Mouse (Mus musculus) bone marrow macrophage, adult 2 months (primary cell): Measurements from ENCODE around the gene Olfr190. TPM values are rescaled to one million over a fixed set of nuclear protein-coding genes. Genes with fewer than 3 reads are reported as not detected.
"Not testable (repeated sequence)": the region's sequence is repeated elsewhere in the genome, so short reads cannot be mapped to it uniquely, and the experiment has no call there.

ENCODE experiments used
- H3K27ac ChIP-seq: 2 replicates; pipeline ENCODE4 v1.5.1; 2012; ENCODE audit warnings: low read depth, low read length; ENCODE audit not compliant: insufficient read depth
- H3K4me1 ChIP-seq: 2 replicates; pipeline ENCODE4 v1.6.1; 2012; ENCODE audit warnings: low read length; ENCODE audit not compliant: control insufficient read depth, insufficient read depth
- H3K4me3 ChIP-seq: 2 replicates; pipeline ENCODE4 v1.5.1; 2012; ENCODE audit warnings: mild to moderate bottlenecking, low read length, moderate library complexity; ENCODE audit not compliant: insufficient read depth
- CTCF ChIP-seq: IDR thresholded peaks from 2 replicates; pipeline ENCODE4 v1.5.1; 2012; ENCODE audit warnings: low read depth, mild to moderate bottlenecking, low read length, moderate library complexity
- POLR2A ChIP-seq: IDR thresholded peaks from 2 replicates; pipeline ENCODE4 v1.6.1; 2012; ENCODE audit warnings: mild to moderate bottlenecking, low read depth, low read length, borderline replicate concordance
- polyA plus RNA-seq: library from polyadenylated mRNA; stranded (reverse); fragments of >200 nt; gene quantifications from 2 replicates; pipeline ENCODE4 v1.2.4, GENCODE M21; 2012; ENCODE audit not compliant: missing spikeins, insufficient read depth, insufficient read length

Gene Olfr190
- polyA plus RNA-seq: 0.11 TPM in 1 of 2 replicates, not detected in the other

GRCm38 (mm10) chr16:59077905-59078304 lies at the start of gene Olfr190:
TSS of gene Olfr190 (minus strand) at chr16:59078005.
- TF ChIP-seq POLR2A (no peak), CTCF (no peak)
- Histone ChIP-seq H3K4me1 (no peaks in the 10 kb centered on the region), H3K4me3 (no peak within 1 kb of the TSS), H3K27ac (no peak within 1 kb of the TSS)

- Histone ChIP-seq H3K4me1 (no peaks in the 10 kb centered on the region), H3K4me3 (no peak within 1 kb of the TSS), H3K27ac (no peak within 1 kb of the TSS)
- no peak for TF ChIP-seq CTCF
- TF ChIP-seq POLR2A: no peak
Observed at GRCm38 (mm10) chr16:59120969-59121368, 43.2 kb upstream of the Olfr190 start, which contains the start of gene Olfr194. TSS of gene Olfr194 (minus strand) at chr16:59121069.

- TF ChIP-seq CTCF (no peak), POLR2A (no peak)
- H3K4me3 ChIP-seq: no peak within 1 kb of the TSS
- no peak within 1 kb of the TSS for H3K27ac ChIP-seq
- H3K4me1 ChIP-seq: no peaks in the 10 kb centered on the region
Observed at GRCm38 (mm10) chr16:59111781-59112180, 34.0 kb upstream of the Olfr190 start, which contains the start of gene Olfr193. TSS of gene Olfr193 (minus strand) at chr16:59111881.

GRCm38 (mm10) chr16:59108522-59108921 lies 30.7 kb upstream of the Olfr190 start:
- not testable (repeated sequence) for H3K4me3 ChIP-seq, H3K27ac ChIP-seq, H3K4me1 ChIP-seq

DNA sequence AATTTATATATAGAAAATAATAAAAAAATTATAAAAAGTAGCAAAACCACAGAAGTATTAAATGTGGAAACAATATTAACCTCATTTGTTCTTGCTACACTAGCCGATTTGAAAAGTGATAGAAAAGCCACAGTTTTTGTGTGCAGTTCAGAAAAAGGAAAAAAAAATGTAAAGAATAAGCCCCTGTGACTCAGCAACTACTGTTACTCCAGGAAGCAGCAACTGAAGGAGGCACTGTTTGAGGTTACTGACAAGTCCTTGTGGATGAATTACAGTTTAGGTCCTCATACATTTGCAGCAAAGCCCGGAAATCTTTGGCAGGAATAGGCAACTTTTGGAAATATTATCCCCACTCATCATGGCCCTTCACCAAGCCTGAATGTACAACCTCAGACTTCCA lies 27.5 kb upstream of the Olfr190 start:
- Histone ChIP-seq H3K27ac (no peak overlapping the region), H3K4me3 (no peak overlapping the region), H3K4me1 (no peaks in the 10 kb centered on the region)
- no peak for TF ChIP-seq CTCF
- TF ChIP-seq POLR2A: no peak

GRCm38 (mm10) chr16:59089722-59090121 lies 11.9 kb upstream of the Olfr190 start, which contains the start of gene Olfr191:
TSS of gene Olfr191 (minus strand) at chr16:59089822.
- not testable (repeated sequence) for H3K27ac ChIP-seq, H3K4me1 ChIP-seq, H3K4me3 ChIP-seq

- not testable (repeated sequence) for H3K4me1 ChIP-seq, H3K4me3 ChIP-seq, H3K27ac ChIP-seq
Observed at GRCm38 (mm10) chr16:59081113-59081512, 3.3 kb upstream of the Olfr190 start.

DNA sequence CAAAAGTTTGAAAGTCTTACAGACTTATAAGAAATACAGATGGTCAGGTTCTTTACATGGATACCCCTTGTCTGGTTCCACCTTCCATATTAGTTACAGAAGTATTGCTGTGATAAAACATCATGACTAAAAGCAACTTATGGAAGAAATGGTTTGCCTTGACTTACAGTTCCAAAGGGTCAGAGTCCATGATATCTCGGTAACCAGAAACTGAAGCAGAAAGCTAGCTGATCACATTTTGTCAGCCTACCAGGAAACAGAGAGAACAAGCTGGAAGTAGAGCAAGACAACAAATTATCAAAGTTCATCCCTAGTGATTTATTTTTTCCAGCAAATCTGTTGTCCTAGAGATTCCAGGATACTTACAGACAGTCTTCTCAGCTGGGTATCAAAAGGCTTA lies 4.3 kb downstream of the Olfr190 start:
- TF ChIP-seq POLR2A: no peak
- TF ChIP-seq CTCF: no peak
- Histone ChIP-seq H3K4me3 (no peak overlapping the region), H3K27ac (no peak overlapping the region), H3K4me1 (no peaks in the 10 kb centered on the region)

- Histone ChIP-seq H3K4me3 (no peak overlapping the region), H3K4me1 (no peaks in the 10 kb centered on the region), H3K27ac (no peak overlapping the region)
- no peak for TF ChIP-seq POLR2A
- no peak for TF ChIP-seq CTCF
Observed at GRCm38 (mm10) chr16:59071755-59072154, 6.0 kb downstream of the Olfr190 start.

DNA sequence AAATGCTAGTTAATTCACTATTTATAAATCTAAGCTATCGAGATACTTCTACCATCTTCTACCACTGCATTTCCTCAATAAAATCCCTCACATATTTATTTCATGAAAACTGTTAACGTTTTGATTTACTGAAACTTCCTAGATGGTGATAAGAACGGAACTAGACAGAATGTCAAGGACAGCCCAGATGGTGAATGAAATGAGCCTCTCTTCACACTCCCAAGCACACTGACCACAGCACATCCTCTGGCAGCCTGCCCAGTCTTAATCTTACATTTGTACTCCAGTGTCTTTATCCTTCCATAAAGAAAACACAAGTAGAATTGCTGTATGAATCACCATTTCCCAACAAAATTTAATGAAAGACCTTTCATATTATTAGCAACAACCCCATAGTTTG lies 15.4 kb downstream of the Olfr190 start:
- H3K27ac ChIP-seq, H3K4me3 ChIP-seq, H3K4me1 ChIP-seq: not testable (repeated sequence)

- H3K4me3 ChIP-seq, H3K27ac ChIP-seq: not testable (repeated sequence)
Observed at GRCm38 (mm10) chr16:59049286-59049685, 28.5 kb downstream of the Olfr190 start.

More at GRCm38 (mm10) chr16:59049286-59049685, 28.5 kb downstream of the Olfr190 start:
- not testable (repeated sequence) for H3K4me1 ChIP-seq
